Mouse (Mus musculus) T-helper 1 cell (primary cell): Measurements from ENCODE around the gene Stard3.

ENCODE experiments used
- in situ Hi-C: fragments of 300-600 bp; cut with MboI, MseI; formaldehyde crosslinking; loops from one replicate; pipeline ENCODE4 v1.15.1; 2025; ENCODE audit warnings: high pct_unique_total_duplicates

The Stard3 gene

DNA sequence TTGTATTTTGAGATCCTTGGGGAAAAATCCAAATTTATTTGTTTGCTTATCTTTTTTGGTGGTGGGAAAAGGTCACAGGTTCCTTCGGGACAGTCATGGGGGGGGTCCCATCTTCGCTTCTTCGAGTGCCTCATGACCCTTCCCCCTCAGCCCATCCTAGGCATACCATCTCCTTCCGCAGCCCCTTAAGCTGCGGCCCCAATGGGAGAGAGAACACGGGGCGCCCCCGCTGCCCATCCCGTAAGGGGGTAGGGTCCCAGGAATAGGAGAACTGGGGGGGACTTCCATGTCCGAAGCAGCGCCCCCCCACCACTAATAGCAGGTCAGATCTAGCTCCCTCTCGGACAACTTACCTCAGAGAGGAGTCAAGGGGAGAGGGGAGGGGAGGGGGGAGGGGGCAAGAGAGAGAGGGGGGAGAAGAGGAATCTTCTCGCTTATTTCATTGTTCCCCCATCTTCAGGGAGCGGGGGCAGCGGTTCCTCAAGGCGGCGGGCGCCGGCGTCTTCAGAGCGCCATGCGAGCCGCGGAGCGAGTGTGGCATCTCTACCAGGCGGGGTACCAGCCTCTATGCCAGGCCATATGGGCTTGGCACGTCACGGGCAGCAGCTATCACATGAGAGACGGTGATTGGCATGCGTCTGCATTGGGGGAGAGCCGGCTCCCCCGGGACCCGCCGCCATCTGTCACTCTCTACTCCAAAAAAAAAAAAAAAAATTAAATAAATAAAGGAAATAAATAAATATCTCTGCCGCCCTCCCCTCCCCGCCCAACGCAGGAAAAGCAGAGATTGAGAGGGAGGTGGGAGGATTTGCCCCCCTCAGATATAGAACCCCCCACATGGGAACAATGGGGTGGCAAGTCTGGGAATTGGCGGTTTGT lies 28.8 kb upstream of the Stard3 start, which contains the start of gene Neurod2:
Gene Neurod2, minus strand, starts transcription at position 568 of the 879 bp plus-strand sequence.
- in situ Hi-C loops, result no loop called here

DNA sequence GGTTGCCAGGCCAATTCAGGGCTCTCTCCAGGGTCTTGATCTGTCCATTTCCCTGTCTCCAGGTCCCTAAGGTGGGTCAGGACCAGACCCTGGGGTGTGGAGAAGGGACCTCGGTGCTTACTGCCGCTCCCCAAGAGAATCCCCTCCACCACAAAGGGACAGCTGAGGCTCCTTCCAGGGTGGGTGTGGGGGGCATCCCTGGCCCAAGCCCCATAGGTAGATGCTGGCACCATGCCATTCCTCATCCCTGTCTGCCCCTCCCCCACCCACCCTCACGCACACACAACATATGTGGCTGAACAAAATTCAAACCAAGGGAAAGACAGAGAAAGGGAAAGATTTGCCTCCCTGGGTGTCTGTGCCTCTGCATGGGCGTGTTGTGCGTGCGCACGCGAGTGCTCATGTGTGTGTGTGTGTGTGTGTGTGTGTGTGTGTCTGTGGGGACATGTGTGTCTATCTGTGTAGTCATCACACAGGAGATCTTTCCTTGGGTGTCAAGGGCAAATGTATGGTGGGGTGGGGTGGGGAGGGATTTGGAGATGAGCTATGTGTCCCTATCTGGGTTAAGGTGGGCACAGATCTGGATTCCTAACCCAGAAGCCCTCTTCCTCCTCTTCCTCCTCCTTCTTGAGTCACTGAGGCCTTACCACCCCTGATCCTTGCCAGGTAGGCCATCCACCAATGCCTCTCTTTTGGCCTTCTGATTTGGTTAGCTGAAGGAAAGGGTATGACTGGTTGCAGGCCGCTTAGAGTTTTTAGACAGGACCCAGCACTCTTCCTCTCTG lies 28.0 kb upstream of the Stard3 start:
- in situ Hi-C loops, result no loop called here

DNA sequence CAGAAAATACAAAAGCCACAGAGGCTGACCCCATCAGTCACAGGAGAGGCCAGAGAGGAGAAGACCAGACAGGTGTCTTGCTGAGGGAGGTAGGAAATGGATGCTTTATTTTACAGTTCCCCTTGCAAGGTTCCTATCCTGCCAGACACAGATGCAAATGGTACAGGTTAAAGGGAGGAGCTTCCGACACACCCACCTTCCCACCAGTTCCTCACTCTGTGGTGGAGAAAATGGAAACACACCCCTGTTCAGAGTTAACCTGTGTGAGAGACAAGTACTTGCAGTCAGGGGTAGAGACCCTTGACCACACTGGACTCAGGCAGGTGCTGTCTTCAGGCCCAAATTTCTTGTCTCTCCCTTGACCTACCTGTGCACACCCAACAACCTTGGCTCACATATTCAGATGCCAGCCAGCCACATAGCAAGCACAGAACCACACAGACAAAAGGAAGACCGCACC lies 27.4 kb upstream of the Stard3 start:
- in situ Hi-C loops, result no loop called here

DNA sequence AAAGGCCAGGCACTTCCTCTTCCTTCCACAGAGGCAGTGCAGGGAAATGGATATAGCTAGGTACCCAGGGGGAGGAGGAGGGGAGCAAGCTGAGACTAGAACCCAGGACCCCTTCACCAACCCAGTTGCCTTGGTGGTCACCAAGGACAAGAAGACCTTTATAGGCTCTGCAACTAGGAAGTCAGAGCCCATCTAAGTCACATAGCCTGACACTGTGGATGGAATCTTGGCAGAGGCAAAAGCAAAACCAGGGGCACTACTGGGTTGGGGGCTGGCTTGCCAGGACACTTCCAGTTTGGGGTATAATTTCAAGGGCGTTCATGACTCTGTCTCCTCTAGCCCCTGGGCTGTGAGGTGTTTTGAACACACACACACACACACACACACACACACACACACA lies 26.8 kb upstream of the Stard3 start:
- in situ Hi-C loops, result no loop called here

DNA sequence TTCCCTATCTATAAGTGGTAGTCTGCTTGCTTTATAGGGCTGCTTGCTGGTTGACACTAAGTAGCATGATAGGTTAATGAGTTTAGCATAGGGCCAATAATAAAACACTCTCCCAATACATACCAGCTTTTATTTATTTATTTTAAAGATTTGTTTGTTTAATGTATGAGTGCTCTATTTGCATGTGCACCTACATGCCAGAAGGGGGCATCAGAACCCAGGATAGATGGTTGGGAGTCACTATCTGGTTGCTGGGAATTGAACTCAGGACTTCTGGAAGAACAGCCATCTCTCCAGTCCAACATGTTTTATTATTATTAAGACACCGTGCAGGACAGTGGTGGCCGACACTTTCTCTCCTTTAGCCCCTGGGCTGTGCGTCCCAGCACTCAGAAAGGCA lies 26.0 kb upstream of the Stard3 start:
- in situ Hi-C loops, result no loop called here

DNA sequence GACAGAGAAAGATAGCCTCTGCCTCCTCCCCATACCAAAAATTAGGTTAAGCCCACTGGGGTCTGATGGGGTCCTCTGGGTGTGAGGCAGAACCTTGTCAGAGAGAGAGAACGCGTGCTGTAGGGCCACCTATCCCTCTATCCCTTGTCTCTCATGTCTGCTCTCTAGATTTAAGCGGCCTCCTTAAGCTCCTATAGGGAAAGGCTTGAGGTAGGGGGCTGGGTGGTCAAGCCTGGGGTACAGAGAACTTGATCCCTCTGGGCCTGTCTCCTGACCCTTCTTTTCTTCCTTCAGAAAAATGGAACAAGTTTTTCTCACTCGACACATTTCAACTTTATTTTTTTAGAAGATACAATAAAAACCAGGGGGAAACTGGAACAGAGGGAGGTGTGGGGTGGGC lies 25.3 kb upstream of the Stard3 start:
- in situ Hi-C loops, result no loop called here

DNA sequence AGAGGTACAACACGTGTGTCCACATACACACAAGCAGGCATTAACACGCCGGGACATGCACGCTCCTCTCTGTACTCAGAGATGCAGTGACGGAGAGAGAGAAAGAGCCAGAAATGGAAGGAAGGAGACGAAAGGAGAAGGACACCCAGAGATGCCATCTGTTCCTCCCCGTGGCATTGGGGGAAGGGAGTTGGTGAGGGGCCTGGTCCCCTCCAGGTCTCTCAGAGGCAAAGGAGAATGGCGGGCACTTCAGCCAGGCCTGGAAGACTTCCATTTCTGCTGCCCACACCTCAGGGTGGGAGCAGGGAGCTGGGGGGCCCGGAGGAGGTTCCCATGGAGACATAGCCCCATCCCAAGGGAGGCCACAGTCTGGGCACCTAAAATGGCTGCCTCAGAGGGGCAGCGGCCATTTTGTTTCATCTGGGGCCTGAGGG lies 24.9 kb upstream of the Stard3 start:
- in situ Hi-C loops, result no loop called here

DNA sequence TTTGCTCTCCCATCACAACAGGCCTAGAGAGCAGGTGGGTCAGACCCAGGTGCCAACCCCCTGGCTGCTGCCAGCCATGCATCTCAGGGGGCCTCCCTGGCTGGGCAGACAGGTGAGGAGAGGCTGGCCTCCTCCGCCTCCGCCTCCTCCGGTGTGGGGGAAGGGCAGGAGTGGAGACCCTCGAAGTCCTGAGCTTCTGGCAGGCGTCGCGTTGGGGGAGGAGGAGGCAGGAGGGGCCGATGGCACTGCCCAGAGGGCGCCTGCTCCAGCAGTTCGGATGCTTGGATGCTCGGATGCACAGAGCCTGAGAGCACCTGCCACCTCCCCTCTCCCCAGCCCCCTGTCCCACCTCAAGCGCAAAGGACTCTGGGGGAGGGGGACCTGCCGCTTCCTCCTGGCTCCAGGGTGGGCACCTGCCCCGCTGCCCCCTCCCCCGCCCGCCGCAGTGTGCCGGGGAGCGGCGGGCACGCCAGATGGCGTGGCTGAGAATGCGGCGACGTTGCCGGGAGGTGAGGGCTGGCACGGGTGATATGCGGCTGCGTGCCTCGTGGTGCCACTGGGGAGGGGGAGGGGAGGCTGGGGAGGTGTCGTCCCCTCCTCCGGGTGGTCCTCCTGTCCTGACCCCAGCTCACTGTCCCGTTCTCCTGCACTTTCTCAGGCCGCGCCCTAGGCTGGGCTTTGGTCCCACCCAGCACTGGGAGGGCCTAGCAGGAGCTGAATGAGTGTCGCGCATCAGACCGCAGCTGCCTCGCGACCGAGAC lies 24.0 kb upstream of the Stard3 start:
- in situ Hi-C loops, result no loop called here

DNA sequence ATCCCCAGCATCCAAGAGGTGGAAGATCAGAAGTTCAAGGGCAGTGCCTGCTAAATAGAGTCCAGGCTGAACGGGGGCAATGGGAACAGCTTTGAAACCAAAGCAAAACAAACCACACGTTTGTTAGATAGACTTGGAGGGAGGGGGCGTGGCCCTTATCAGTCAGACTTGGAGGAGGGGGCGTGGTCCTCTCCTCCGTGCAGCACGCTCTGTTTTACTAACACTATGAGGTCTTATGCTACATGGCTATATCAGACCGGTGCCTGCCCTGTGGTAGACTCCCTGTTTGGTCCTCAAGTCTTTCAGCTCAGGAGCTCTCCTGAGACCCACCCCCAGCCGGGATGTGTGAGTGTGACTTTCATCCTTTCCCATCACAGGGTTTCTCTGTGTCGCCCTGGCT lies 22.9 kb upstream of the Stard3 start:
- in situ Hi-C loops, result no loop called here

DNA sequence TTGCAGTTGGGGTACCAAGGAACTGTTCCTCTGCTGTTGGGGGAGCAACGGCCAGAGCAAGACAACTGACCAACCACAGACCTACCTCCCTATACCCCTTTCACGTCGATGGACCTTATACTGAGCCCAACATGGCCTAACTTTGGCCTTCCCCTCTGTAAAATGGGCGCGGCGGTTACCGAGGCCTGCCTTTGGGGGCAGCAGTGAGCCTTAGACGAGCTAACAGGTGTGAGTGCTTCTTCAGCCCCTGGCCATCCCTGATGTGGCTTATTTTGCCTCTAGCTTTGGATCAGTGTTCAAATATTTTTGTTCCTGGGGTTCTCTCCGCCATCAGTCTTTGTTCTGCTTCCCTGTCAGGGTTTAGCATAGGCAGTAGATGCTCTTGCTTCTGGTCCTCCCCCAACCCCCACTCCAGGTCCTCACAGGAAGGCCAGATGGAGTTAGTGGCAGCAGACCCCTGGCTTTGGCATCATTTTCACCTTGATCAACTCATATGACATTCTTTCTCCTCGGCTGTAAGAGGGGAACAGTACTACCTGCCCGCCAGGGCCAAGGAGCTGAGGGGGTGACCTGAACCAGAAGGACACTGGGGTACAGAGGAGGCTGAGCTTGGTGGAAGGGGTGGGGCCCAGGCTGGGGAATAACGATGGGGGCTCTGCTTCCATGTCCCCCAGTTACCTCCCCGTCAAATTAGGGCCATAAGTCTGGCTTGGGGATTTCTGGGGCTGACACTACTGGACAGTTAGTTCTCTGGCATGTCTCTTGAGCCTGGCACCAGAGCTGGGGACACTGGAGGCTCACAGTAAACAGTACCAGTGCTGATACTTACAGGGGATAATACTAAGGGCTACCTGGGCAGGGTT lies 21.7 kb upstream of the Stard3 start:
- in situ Hi-C loops, result no loop called here

DNA sequence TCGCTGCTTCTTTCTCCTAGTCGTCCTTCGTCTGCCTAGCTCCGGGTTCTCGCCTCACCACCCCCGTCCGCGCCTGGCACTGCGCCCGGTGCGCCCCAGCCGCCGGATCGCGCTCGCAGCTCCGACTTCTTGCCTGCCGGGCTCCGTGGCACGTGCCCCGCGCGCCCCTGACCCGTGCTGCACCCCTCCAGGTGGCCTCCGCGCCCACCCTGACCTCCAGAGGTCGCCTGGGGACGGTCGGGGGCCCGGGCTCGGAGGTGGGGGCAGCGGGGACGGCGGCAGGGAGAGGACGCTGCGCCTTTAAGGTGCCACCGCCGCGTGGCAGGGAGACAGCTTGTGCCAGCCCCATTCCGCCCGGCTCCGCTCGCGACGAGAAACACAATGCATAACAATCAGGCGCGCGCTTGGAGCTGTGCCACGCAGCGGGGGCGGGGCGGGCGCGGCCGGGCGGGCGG lies 19.6 kb upstream of the Stard3 start:
- in situ Hi-C loops, result no loop called here

DNA sequence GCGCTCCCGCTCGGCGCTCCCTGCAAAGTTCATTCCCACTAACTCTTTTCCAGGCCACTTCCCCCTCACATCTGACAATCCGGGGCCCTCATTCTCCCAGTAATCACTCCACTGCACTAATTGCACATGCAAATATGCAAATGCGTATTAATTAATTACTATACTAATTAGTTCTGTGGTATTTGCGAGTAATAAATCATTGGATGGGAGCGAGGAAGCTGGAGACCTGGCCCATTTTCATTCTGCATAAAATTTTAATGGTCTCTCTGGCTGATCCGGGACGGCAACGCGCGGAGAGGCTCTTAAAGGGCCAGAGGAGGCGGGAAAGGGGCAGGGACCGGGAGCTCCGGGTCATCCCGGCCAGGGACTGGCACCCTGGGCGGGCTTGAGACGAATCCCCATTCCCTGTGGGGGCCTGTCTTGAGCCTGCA lies 19.1 kb upstream of the Stard3 start:
- in situ Hi-C loops, result no loop called here

DNA sequence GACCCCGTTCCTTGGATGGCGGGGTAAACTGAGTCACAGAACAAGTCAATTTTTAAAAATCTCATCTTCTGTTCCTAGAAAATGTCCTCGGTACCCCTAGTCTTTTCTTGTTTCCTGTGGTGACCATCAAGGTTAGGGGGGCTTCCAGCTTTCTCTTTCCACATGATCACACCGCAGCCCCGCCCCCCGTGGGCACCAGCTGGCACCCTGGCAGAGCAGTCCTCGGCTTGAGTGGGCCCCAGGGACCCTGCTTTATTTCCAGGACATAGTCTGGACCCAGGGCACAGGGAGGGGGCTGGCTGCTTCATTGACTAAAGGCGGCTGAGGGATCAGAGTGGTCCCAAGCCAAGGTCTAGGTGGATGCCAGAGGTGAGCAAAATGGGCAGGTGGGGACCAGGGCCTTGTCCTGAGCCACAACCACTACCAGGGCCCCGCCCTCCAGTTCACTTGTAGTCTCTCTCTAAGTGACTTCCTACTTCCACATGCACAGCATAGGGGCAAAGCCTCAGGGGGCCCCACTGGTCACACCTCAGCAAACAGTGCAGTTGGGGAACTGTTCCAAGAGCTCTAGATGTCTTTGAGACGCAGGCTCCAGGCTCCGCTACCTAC lies 18.4 kb upstream of the Stard3 start:
- in situ Hi-C loops, result no loop called here

DNA sequence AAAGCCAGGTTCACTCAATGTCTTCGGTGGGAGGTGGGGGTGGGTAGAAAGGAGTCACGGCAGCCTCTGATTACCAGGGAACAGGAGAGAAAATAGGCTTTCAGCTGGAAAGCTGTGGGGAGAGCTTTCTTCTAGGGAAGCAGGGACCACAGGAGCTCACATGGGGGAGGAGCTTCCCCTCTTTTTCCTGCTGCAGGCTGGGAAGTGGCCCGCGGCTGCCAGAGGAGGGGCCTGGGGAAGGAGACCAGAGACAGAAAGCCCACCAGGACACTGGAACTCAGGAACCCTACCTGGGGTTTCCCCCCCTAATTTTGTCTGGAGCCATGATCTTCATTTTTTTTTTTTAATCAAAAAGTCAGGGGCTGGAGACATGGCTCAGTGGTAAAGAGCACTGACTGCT lies 17.6 kb upstream of the Stard3 start:
- in situ Hi-C loops, result no loop called here

DNA sequence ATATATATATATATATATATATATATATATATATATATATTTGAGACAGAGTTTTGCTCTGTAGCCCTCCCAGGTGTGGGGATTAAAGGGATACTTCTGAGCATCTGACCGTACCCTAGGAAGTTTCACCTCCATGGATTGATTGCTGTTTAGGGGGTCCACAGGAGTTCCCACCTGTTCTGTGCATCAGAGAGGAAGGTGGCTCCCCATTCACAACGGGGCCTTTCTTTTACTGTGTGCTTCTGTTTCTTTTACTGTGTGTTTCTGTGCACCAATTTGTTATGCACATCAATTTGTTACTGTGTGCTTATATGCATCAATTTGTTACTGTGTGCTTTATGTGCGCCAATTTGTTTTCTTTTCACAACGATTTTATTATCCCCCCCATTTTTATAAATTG lies 17.0 kb upstream of the Stard3 start:
- in situ Hi-C loops, result no loop called here

DNA sequence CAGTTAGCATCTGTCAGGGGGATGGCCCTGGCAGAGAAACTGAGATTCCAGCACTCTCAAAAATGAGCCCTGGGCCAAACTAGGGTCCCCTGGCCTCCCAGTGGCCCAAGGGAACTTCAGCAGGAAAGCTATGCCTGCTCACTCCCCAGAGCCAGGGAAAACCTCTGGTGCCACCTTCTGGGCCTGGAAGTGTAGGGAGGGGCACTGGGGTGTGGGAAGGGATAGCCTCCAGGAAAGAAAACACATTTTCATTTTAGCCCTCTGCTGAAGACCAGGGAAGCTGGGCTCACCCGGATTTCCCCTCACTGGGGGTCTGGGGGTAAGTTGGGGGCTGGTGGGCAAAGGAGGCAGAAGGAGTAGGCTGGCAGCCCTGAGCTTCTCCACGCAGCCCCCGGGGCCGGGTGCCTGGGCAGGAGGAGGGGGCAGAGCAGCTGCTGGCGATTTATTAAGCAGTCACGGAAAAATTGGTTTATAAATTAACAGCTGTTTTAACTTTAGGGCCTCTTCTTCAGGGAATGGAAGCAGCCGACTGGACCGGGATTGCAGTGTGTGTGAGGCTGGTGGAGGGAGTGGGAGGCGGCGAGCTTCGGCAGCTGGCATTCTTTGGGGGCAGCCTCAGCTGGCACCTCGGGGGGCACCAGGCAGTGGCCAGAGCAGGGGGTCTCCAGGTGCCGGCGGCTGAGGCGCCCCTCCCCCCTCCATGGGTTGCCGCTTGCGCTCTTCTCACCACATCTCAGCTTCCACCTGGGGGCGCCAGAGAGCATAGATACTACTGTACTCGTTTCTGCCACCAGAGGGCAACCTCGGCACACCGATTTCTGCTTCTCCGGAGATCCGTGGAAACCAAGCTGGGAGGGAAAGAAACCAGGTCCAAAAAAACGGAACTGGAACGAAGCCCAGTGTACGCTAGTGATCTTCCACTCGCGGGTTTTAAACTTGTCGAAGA lies 15.9 kb upstream of the Stard3 start:
- in situ Hi-C loops, result no loop called here

DNA sequence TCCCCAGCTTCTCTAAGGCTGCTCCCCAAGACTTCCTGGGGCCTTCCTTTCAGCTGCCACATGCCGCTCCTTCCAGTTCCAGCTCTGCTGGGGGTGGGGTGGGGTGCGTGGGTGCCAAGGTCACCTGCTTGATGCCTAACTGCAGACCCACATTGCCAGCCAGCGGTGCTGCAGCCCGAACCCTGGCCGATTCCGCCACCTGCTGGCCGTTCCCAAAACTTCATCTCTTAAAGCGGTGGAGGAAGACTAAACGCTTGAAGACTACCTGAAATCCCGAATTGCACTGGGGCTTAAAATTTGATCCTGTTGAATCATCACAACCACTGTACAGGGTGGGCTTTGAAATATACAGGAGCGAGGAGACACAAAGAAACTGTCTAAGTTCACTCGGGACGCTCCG lies 12.9 kb upstream of the Stard3 start:
- in situ Hi-C loops, result no loop called here

DNA sequence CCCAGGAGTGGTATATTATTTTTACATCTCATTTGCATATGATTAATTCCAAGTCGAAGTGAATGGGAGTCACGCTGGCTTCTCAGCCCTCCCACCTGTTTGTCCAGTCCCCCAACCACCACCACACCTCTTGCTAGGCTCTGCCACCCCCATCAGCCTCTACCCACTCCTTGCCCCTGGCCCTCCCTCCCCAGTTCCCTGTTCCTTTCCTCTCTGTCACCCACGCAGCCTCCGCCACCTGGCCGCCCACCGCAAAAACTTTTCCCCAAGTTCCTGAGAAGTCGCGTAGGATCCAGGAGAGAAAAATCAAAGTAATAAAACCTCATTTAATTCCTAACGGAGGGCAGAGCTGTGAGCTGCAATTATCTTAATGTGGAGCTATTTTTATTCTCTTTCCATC lies 12.0 kb upstream of the Stard3 start:
- in situ Hi-C loops, result no loop called here

DNA sequence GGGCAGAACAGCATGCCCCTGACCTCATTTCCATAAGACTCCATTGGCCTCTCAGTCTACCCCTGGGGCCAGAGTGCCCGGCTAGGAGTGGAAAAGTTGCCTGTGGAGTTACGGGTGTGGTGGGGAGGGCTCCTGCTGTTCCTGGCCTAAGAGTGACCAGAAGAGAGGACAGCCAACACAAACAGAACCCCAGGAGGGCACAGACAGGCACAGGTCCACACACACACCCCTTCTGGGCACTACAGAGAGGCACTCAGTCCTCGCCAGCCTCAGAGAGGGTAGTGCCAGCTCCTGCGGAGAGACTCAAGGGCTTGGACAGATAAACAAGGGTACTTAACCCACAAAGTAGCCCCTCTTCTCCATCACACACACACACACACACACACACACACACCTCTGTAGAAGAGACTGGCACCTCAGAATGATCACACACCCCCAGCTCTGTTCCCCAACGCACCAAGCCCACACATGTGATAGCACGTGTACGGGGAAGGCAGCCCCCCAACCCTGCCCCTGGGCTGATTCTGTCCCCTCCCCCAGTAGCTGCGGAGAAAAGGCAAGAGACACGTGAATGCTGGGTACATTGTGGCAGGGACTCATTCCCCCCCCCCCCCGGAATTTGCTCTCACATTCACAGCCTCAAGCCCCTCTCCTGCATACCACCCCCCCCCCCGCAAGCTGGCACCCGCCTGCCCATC lies 10.6 kb upstream of the Stard3 start:
- in situ Hi-C loops, result no loop called here
